Mouse (Mus musculus): Measurements from ENCODE around the gene Gm11042. TPM values are rescaled to one million over a fixed set of nuclear protein-coding genes. Genes with fewer than 3 reads are reported as not detected.

The Gm11042 gene
- total RNA-seq (2014; rRNA removed) (not detected in 2 replicates), polyA plus RNA-seq (2015; fragmentation: Nextera tagmentation; extraction: Ambion mirVana) (not detected in 2 replicates)

DNA sequence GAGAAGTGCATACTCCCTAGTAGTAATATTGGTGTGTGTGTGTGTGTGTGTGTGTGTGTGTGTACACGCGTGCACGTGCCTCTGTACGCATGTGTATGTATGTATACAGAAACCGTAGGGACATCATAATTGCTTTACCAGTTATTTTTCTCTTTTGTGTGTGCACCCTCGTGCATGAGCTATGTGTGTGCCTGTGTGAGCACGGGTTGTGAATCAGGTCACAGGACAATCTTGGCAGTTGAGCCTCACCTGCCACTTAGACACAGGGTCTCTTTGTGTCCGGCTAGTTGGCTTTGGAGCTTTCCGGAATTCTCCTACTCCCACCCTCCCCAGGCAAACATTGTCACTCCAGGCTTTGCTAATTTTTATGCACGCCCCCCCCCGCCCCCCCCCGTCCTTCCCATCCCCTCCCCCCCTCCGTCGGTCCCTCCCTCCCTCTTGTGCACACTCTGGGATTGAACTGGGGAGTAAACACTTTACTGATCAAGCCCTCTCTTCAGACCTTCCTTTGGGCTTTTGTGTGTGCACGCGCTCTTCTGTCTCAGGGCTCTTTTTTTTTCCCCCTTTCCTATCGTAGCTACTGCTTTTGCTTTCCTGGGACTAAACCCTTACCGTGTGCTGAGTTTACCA is at the start of gene Gm11042:
TSS of gene Gm11042 (minus strand) at position 51 of the 630 bp plus-strand sequence.
- Histone ChIP-seq H3K4me3 (ENCODE audit: low read length) (peak within 1 kb of the TSS; percentile 40), H3K36me3 (ENCODE audit: insufficient read depth, low read length) (no peaks in the 10 kb centered on the region), H3K4me2 (ENCODE audit: low read depth, low read length) (peak within 1 kb of the TSS; percentile 68), H3K9me3 (ENCODE audit: low read length) (no peaks in the 10 kb centered on the region), H3K27ac (peak within 1 kb of the TSS; percentile 73), H3K4me1 (ENCODE audit: insufficient read depth, low read length) (no peaks in the 10 kb centered on the region), H3K9ac (replicated peaks; ENCODE audit: low read length) (peak within 1 kb of the TSS; percentile 53), H3K27me3 (ENCODE audit: insufficient read depth, low read length) (no peaks in the 10 kb centered on the region)
- DNase-seq (ENCODE audit: low spot score) (peak; percentile 56), ATAC-seq (peak; percentile 80)
- no peak for TF ChIP-seq CTCF (IDR thresholded peaks at IDR 0.05; ENCODE audit: low read depth)
- 22% methylated on average over 18 of the region's 18 CpGs for WGBS

- DNase-seq (ENCODE audit: low spot score) (no peak), ATAC-seq (no peak)
- Histone ChIP-seq H3K27ac (no peak overlapping the region), H3K9me3 (ENCODE audit: low read length) (no peaks in the 10 kb centered on the region), H3K36me3 (ENCODE audit: insufficient read depth, low read length) (no peaks in the 10 kb centered on the region), H3K27me3 (ENCODE audit: insufficient read depth, low read length) (no peaks in the 10 kb centered on the region), H3K9ac (replicated peaks; ENCODE audit: low read length) (no peak overlapping the region), H3K4me3 (ENCODE audit: low read length) (no peak overlapping the region), H3K4me2 (ENCODE audit: low read depth, low read length) (no peak overlapping the region), H3K4me1 (ENCODE audit: insufficient read depth, low read length) (no peaks in the 10 kb centered on the region)
- 91% methylated on average over 7 of the region's 7 CpGs for WGBS
- TF ChIP-seq CTCF (IDR thresholded peaks at IDR 0.05; ENCODE audit: low read depth), result no peak
Measured at GRCm38 (mm10) chr12:74364477-74364876, 48.3 kb upstream of the Gm11042 start.

DNA sequence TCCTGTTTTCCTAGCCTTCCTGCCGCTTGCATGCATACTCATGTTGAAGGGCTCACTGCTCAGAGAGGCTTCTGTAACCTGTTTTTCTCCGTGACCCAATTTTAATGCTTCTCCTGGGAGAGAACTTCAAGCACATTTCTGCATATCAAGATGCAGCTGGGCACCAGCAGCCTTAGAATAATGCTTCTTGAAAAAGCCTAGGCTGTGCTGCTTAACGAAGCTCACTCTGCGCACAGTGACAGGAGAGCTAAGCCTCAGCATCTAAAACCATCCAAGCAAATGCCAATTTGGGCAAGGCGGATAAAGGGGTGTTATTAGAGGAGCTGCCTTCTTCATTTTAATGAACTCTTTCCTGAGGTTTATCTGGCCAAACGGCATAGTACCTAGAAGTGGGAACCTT is 46.9 kb upstream of the Gm11042 start:
- H3K4me1 ChIP-seq (ENCODE audit: insufficient read depth, low read length), result no peaks in the 10 kb centered on the region
- 60% methylated on average over 6 of the region's 6 CpGs for WGBS
- no peaks in the 10 kb centered on the region for H3K27me3 ChIP-seq (ENCODE audit: insufficient read depth, low read length)

GRCm38 (mm10) chr12:74362453-74362852 is 46.3 kb upstream of the Gm11042 start:
- no peaks in the 10 kb centered on the region for H3K36me3 ChIP-seq (ENCODE audit: insufficient read depth, low read length)
- DNase-seq (ENCODE audit: low spot score) (no peak), ATAC-seq (no peak)
- H3K4me2 ChIP-seq (ENCODE audit: low read depth, low read length), result no peak overlapping the region
- H3K9ac ChIP-seq (replicated peaks; ENCODE audit: low read length), result no peak overlapping the region
- no peaks in the 10 kb centered on the region for H3K27me3 ChIP-seq (ENCODE audit: insufficient read depth, low read length)
- no peak for TF ChIP-seq CTCF (IDR thresholded peaks at IDR 0.05; ENCODE audit: low read depth)
- H3K9me3 ChIP-seq (ENCODE audit: low read length), result no peaks in the 10 kb centered on the region
- H3K4me1 ChIP-seq (ENCODE audit: insufficient read depth, low read length), result no peaks in the 10 kb centered on the region
- no peak overlapping the region for H3K4me3 ChIP-seq (ENCODE audit: low read length)
- no peak overlapping the region for H3K27ac ChIP-seq
- 94% methylated on average over 2 of the region's 2 CpGs for WGBS

More for the DNA sequence above, 46.9 kb upstream of the Gm11042 start:
- Histone ChIP-seq H3K9ac (replicated peaks; ENCODE audit: low read length) (no peak overlapping the region), H3K9me3 (ENCODE audit: low read length) (no peaks in the 10 kb centered on the region), H3K27ac (no peak overlapping the region), H3K4me2 (ENCODE audit: low read depth, low read length) (no peak overlapping the region), H3K4me3 (ENCODE audit: low read length) (no peak overlapping the region), H3K36me3 (ENCODE audit: insufficient read depth, low read length) (no peaks in the 10 kb centered on the region)
- TF ChIP-seq CTCF (IDR thresholded peaks at IDR 0.05; ENCODE audit: low read depth), result no peak
- DNase-seq (ENCODE audit: low spot score), result peak; percentile 24
- no peak for ATAC-seq

GRCm38 (mm10) chr12:74359791-74360190 is 43.6 kb upstream of the Gm11042 start:
- no peak for ATAC-seq
- 76% methylated on average over 5 of the region's 5 CpGs for WGBS
- no peak for TF ChIP-seq CTCF (IDR thresholded peaks at IDR 0.05; ENCODE audit: low read depth)

GRCm38 (mm10) chr12:74357806-74358205 is 41.6 kb upstream of the Gm11042 start:
- no peaks in the 10 kb centered on the region for H3K9me3 ChIP-seq (ENCODE audit: low read length)
- H3K9ac ChIP-seq (replicated peaks; ENCODE audit: low read length), result no peak overlapping the region
- no peaks in the 10 kb centered on the region for H3K36me3 ChIP-seq (ENCODE audit: insufficient read depth, low read length)
- no peak overlapping the region for H3K4me3 ChIP-seq (ENCODE audit: low read length)
- no peak; the same call in 1 of the 2 replicates for TF ChIP-seq CTCF (IDR thresholded peaks at IDR 0.05; ENCODE audit: low read depth)
- ATAC-seq (no peak), DNase-seq (ENCODE audit: low spot score) (no peak)
- no peak overlapping the region for H3K4me2 ChIP-seq (ENCODE audit: low read depth, low read length)
- 70% methylated on average over 6 of the region's 6 CpGs for WGBS
- no peak overlapping the region for H3K27ac ChIP-seq
- no peaks in the 10 kb centered on the region for H3K27me3 ChIP-seq (ENCODE audit: insufficient read depth, low read length)
- no peaks in the 10 kb centered on the region for H3K4me1 ChIP-seq (ENCODE audit: insufficient read depth, low read length)

More at GRCm38 (mm10) chr12:74359791-74360190, 43.6 kb upstream of the Gm11042 start:
- no peaks in the 10 kb centered on the region for H3K27me3 ChIP-seq (ENCODE audit: insufficient read depth, low read length)
- H3K4me2 ChIP-seq (ENCODE audit: low read depth, low read length), result no peak overlapping the region
- no peaks in the 10 kb centered on the region for H3K36me3 ChIP-seq (ENCODE audit: insufficient read depth, low read length)
- no peak for DNase-seq (ENCODE audit: low spot score)
- no peaks in the 10 kb centered on the region for H3K9me3 ChIP-seq (ENCODE audit: low read length)
- H3K4me3 ChIP-seq (ENCODE audit: low read length), result no peak overlapping the region
- H3K4me1 ChIP-seq (ENCODE audit: insufficient read depth, low read length), result no peaks in the 10 kb centered on the region
- H3K27ac ChIP-seq, result no peak overlapping the region
- H3K9ac ChIP-seq (replicated peaks; ENCODE audit: low read length), result no peak overlapping the region

- Histone ChIP-seq H3K36me3 (ENCODE audit: insufficient read depth, low read length) (no peaks in the 10 kb centered on the region), H3K27ac (no peak overlapping the region), H3K4me3 (ENCODE audit: low read length) (no peak overlapping the region), H3K9ac (replicated peaks; ENCODE audit: low read length) (no peak overlapping the region), H3K4me1 (ENCODE audit: insufficient read depth, low read length) (no peaks in the 10 kb centered on the region), H3K27me3 (ENCODE audit: insufficient read depth, low read length) (no peaks in the 10 kb centered on the region), H3K4me2 (ENCODE audit: low read depth, low read length) (no peak overlapping the region), H3K9me3 (ENCODE audit: low read length) (no peaks in the 10 kb centered on the region)
- ATAC-seq, result no peak
- 84% methylated on average over 3 of the region's 3 CpGs for WGBS
- no peak for DNase-seq (ENCODE audit: low spot score)
- TF ChIP-seq CTCF (IDR thresholded peaks at IDR 0.05; ENCODE audit: low read depth), result no peak
Measured at GRCm38 (mm10) chr12:74342720-74343119, 26.5 kb upstream of the Gm11042 start.
